Mouse (Mus musculus): ENCODE data around the gene Tgm1. TPM values are rescaled to one million over a fixed set of nuclear protein-coding genes. Genes with fewer than 3 reads are reported as not detected.
A peak's percentile ranks its signal among the peaks of the same experiment; 100 is the strongest.
"Not testable (repeated sequence)": the region's sequence is repeated elsewhere in the genome, so short reads cannot be mapped to it uniquely, and the experiment has no call there.

Gene Tgm1
- 0.27 and 0.70 TPM in 2 replicates for polyA plus RNA-seq (2016; fragmentation: Nextera tagmentation; extraction: Ambion mirVana)

GRCm38 (mm10) chr14:55713729-55714122 is at the start of gene Tgm1:
Gene Tgm1, minus strand, starts transcription at chr14:55713926.
- peak within 1 kb of the TSS; percentile 24 for H3K4me3 ChIP-seq
- no peaks in the 10 kb centered on the region for H3K9me3 ChIP-seq (replicated peaks)
- 14% methylated on average over 4 of the region's 4 CpGs for WGBS
- H3K27me3 ChIP-seq (replicated peaks): peaks cover 44% of the 10 kb centered on the region
- ATAC-seq (ENCODE audit: insufficient number of reproducible peaks, low FRiP score): no peak
- peak within 1 kb of the TSS; percentile 60 for H3K4me2 ChIP-seq
- H3K27ac ChIP-seq (ENCODE audit: poor library complexity, severe bottlenecking): no peak within 1 kb of the TSS
- H3K36me3 ChIP-seq: peaks cover 26% of the 10 kb centered on the region
- H3K9ac ChIP-seq: no peak within 1 kb of the TSS
- H3K4me1 ChIP-seq (replicated peaks): peaks cover 10% of the 10 kb centered on the region; the same call in 1 of the 2 replicates

- 0 out of 2 replicates have a peak overlapping the region, but pooled peaks have one; percentile 80 for H3K9ac ChIP-seq
Measured at GRCm38 (mm10) chr14:55763166-55763565, 49.4 kb upstream of the Tgm1 start.

DNA sequence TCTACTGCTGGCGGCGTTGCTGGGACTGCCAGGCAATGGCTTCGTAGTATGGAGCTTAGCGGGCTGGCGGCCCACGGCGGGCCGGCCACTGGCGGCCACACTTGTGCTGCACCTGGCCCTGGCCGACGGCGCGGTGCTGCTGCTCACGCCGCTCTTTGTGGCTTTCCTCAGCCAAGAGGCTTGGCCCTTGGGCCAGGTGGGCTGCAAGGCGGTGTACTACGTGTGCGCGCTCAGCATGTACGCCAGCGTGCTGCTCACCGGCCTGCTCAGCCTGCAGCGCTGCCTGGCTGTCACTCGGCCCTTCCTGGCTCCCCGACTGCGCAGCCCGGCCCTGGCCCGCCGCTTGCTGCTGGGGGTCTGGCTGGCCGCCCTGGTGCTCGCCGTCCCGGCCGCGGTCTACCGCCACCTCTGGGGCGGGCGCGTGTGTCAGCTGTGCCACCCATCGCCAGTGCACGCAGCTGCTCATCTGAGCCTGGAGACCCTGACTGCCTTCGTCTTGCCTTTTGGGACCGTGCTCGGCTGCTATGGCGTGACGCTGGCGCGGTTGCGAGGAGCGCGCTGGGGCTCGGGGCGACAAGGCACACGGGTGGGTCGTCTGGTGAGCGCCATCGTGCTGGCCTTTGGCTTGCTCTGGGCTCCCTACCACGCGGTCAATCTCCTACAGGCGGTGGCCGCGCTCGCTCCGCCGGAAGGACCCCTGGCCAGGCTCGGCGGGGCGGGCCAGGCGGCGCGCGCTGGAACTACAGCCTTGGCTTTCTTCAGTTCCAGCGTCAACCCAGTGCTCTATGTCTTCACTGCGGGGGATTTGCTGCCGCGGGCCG is 48.5 kb upstream of the Tgm1 start:
- under 1% methylated on average over 76 of the region's 77 CpGs for WGBS
- no peak overlapping the region for H3K27ac ChIP-seq (ENCODE audit: poor library complexity, severe bottlenecking)

More at GRCm38 (mm10) chr14:55763166-55763565, 49.4 kb upstream of the Tgm1 start:
- Histone ChIP-seq H3K4me2 (peak overlapping the region; percentile 96; the same call in 1 of the 2 replicates), H3K4me1 (replicated peaks) (peaks cover 34% of the 10 kb centered on the region), H3K27me3 (replicated peaks) (peaks cover 44% of the 10 kb centered on the region), H3K9me3 (replicated peaks) (no peaks in the 10 kb centered on the region), H3K36me3 (no peaks in the 10 kb centered on the region), H3K4me3 (no peak overlapping the region; the same call in 1 of the 2 replicates), H3K27ac (ENCODE audit: poor library complexity, severe bottlenecking) (peak overlapping the region; percentile 53; the same call in 1 of the 2 replicates)
- WGBS: 28% methylated on average over 7 of the region's 7 CpGs
- ATAC-seq (ENCODE audit: insufficient number of reproducible peaks, low FRiP score): no peak

DNA sequence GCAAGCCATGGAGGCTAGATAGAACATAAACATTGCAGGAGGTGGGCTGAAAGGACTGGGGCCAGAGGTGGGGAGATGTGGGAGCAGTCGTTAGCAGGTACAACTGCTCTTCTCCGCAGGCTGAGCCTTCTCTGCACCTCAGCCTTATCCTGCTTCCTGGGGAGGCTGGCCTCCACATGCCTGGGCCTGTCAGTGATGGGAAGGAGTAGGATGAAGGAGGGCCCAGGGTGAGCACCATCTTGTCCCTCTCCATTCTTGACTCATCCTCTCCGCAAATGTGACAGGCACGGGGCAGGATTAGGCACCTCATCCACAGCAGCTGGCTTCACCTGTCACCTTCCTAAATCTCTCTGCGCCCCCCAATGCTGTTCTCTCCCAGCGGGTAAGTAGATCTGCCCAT is 47.4 kb upstream of the Tgm1 start, which contains the start of gene Ltb4r2:
TSS of gene Ltb4r2 (plus strand) at position 266 of the 400 bp plus-strand sequence.
- peaks cover 5% of the 10 kb centered on the region for H3K36me3 ChIP-seq
- no peaks in the 10 kb centered on the region for H3K9me3 ChIP-seq (replicated peaks)
- H3K4me2 ChIP-seq: peak within 1 kb of the TSS; percentile 96
- peak within 1 kb of the TSS; percentile 80 for H3K9ac ChIP-seq
- H3K4me1 ChIP-seq (replicated peaks): peaks cover 34% of the 10 kb centered on the region
- peaks cover 31% of the 10 kb centered on the region for H3K27me3 ChIP-seq (replicated peaks)
- H3K27ac ChIP-seq (ENCODE audit: poor library complexity, severe bottlenecking): no peak within 1 kb of the TSS
- ATAC-seq (ENCODE audit: insufficient number of reproducible peaks, low FRiP score): no peak
- H3K4me3 ChIP-seq: peak within 1 kb of the TSS; percentile 56
- 69% methylated on average over 6 of the region's 6 CpGs for WGBS

More for the DNA sequence above, 48.5 kb upstream of the Tgm1 start:
- Histone ChIP-seq H3K4me2 (peak overlapping the region; percentile 96), H3K4me3 (peak overlapping the region; percentile 56), H3K4me1 (replicated peaks) (peaks cover 35% of the 10 kb centered on the region), H3K27me3 (replicated peaks) (peaks cover 38% of the 10 kb centered on the region), H3K36me3 (no peaks in the 10 kb centered on the region), H3K9ac (peak overlapping the region; percentile 80), H3K9me3 (replicated peaks) (no peaks in the 10 kb centered on the region)
- ATAC-seq (ENCODE audit: insufficient number of reproducible peaks, low FRiP score): peak; percentile 65

GRCm38 (mm10) chr14:55760156-55760555 is 46.4 kb upstream of the Tgm1 start:
- H3K9ac ChIP-seq; H3K27ac ChIP-seq (ENCODE audit: poor library complexity, severe bottlenecking); H3K9me3 ChIP-seq (replicated peaks); ATAC-seq (ENCODE audit: insufficient number of reproducible peaks, low FRiP score): not testable (repeated sequence)
- Histone ChIP-seq H3K27me3 (replicated peaks) (peaks cover 23% of the 10 kb centered on the region), H3K36me3 (peaks cover 15% of the 10 kb centered on the region), H3K4me2 (peak overlapping the region; percentile 64), H3K4me3 (peak overlapping the region; percentile 18), H3K4me1 (replicated peaks) (peaks cover 34% of the 10 kb centered on the region)
- 1% methylated on average over 6 of the region's 6 CpGs for WGBS

DNA sequence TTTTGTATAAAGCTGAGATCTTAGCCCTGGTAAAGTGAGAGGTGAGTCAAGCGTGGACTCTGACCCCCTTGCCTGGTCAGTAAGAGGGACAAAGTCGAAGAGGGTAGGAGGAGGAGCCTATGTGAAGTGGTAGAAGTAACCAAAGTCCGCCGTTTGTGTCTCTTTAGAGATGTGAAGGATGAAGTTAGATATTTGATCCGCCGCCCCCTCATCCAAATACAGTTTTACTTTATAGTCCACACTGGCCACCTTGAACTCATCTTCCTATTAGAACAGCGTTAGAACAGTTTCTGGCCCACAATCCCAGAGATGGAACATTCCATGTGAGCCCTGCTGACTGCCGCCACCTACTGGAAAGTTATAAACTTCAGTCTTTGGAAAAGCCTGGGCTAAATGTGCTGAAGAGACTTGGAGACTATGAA is 44.6 kb upstream of the Tgm1 start, which contains the start of gene Cideb:
TSS of gene Cideb (minus strand) at position 96 of the 422 bp plus-strand sequence.
- peak within 1 kb of the TSS; percentile 14 for H3K4me3 ChIP-seq
- peaks cover 33% of the 10 kb centered on the region for H3K36me3 ChIP-seq
- no peaks in the 10 kb centered on the region for H3K9me3 ChIP-seq (replicated peaks)
- 10% methylated on average over 8 of the region's 8 CpGs for WGBS
- peak within 1 kb of the TSS; percentile 40; the same call in 1 of the 2 replicates for H3K9ac ChIP-seq
- 0 out of 2 replicates have a peak within 1 kb of the TSS, but pooled peaks have one; percentile 6 for H3K27ac ChIP-seq (ENCODE audit: poor library complexity, severe bottlenecking)
- no peak for ATAC-seq (ENCODE audit: insufficient number of reproducible peaks, low FRiP score)
- peaks cover 30% of the 10 kb centered on the region for H3K4me1 ChIP-seq (replicated peaks)
- peak within 1 kb of the TSS; percentile 54 for H3K4me2 ChIP-seq
- H3K27me3 ChIP-seq (replicated peaks): peaks cover 18% of the 10 kb centered on the region

DNA sequence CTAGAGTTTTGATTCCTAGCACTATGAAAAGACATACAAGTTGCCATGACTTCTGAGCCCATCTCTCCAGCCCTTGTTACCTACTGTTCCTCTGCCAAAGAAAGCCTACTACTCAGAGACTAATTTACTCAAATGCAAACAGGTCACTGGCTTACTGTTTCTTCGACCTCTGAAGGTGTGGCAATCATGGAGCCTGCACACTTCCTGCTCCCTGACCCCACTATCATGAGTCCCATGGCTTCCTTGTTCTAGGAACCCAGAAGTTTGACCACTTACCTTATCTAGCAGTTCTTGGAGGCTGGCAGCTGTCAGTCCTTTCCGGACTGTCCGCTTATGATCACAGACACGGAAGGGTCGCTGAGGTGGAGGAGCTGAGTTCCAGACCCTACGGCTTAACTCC is 43.8 kb upstream of the Tgm1 start:
- 34% methylated on average over 6 of the region's 6 CpGs for WGBS
- Histone ChIP-seq H3K27ac (ENCODE audit: poor library complexity, severe bottlenecking) (0 out of 2 replicates have a peak overlapping the region, but pooled peaks have one; percentile 6), H3K4me2 (peak overlapping the region; percentile 54), H3K27me3 (replicated peaks) (peaks cover 18% of the 10 kb centered on the region), H3K36me3 (peaks cover 41% of the 10 kb centered on the region), H3K9me3 (replicated peaks) (no peaks in the 10 kb centered on the region), H3K4me1 (replicated peaks) (peaks cover 22% of the 10 kb centered on the region), H3K9ac (peak overlapping the region; percentile 40; the same call in 1 of the 2 replicates), H3K4me3 (no peak overlapping the region)
- no peak for ATAC-seq (ENCODE audit: insufficient number of reproducible peaks, low FRiP score)

DNA sequence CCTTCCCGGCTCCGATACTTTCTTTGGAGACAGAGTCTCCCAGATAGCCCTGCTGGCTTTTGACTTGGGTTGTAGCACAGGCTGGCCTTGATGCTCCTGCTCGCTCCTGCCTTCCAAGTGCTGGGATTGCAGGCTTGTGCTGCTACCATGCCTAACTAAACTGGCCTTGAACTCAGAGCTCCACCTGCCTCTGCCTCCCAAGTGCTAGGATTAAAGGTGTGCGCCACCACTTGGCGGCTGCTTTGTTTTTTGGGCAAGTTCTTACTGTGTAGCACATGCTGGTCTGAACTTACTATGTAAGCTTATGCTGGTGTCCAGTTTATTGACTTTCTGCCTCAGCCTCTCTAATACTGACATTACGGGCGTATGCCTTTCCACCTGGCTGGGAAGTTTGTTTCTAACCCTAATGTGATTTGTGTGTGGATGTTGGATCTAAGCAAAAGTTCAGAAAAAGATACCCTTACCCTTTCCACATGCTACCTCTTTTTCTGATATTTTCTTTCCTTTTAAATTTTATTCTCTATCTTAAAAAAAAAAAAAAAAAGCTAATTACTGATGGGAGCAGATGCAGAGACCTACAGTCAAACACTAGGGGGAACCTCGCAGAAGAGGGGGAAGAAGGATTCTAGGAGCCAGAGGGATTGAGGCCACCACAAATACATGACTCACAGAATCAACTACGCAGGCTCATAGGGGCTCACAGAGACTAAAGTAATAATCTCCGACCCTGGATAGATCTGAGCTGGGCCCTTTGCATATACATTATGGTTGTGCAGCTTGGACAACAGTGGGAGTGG is 33.5 kb upstream of the Tgm1 start:
- Histone ChIP-seq H3K9ac (no peak overlapping the region), H3K4me1 (replicated peaks) (peaks cover 22% of the 10 kb centered on the region), H3K4me3 (no peak overlapping the region), H3K27ac (ENCODE audit: poor library complexity, severe bottlenecking) (no peak overlapping the region), H3K36me3 (peaks cover 38% of the 10 kb centered on the region), H3K9me3 (replicated peaks) (no peaks in the 10 kb centered on the region), H3K4me2 (peak overlapping the region; percentile 99; the same call in 1 of the 2 replicates), H3K27me3 (replicated peaks) (no peaks in the 10 kb centered on the region)
- WGBS: 89% methylated on average over 10 of the region's 10 CpGs
- no peak for ATAC-seq (ENCODE audit: insufficient number of reproducible peaks, low FRiP score)

GRCm38 (mm10) chr14:55745861-55746237 is 32.1 kb upstream of the Tgm1 start:
- no peaks in the 10 kb centered on the region for H3K9me3 ChIP-seq (replicated peaks)
- H3K4me3 ChIP-seq: peak overlapping the region; percentile 84
- WGBS: 0% methylated on average over 31 of the region's 31 CpGs
- H3K27me3 ChIP-seq (replicated peaks): no peaks in the 10 kb centered on the region
- H3K4me1 ChIP-seq (replicated peaks): peaks cover 22% of the 10 kb centered on the region
- H3K9ac ChIP-seq: peak overlapping the region; percentile 88
- H3K36me3 ChIP-seq: peaks cover 34% of the 10 kb centered on the region
- H3K4me2 ChIP-seq: peak overlapping the region; percentile 99
- no peak for ATAC-seq (ENCODE audit: insufficient number of reproducible peaks, low FRiP score)
- H3K27ac ChIP-seq (ENCODE audit: poor library complexity, severe bottlenecking): peak overlapping the region; percentile 20; the same call in 1 of the 2 replicates

- peak within 1 kb of the TSS; percentile 84 for H3K4me3 ChIP-seq
- WGBS: 1% methylated on average over 48 of the region's 48 CpGs
- ATAC-seq (ENCODE audit: insufficient number of reproducible peaks, low FRiP score): peak; percentile 88
- no peaks in the 10 kb centered on the region for H3K27me3 ChIP-seq (replicated peaks)
- peaks cover 22% of the 10 kb centered on the region for H3K4me1 ChIP-seq (replicated peaks)
- no peaks in the 10 kb centered on the region for H3K9me3 ChIP-seq (replicated peaks)
- peak within 1 kb of the TSS; percentile 88 for H3K9ac ChIP-seq
- H3K27ac ChIP-seq (ENCODE audit: poor library complexity, severe bottlenecking): peak within 1 kb of the TSS; percentile 20; the same call in 1 of the 2 replicates
- peak within 1 kb of the TSS; percentile 99 for H3K4me2 ChIP-seq
- H3K36me3 ChIP-seq: peaks cover 35% of the 10 kb centered on the region
Measured at GRCm38 (mm10) chr14:55745180-55745860, 31.6 kb upstream of the Tgm1 start, which contains the start of the genes Dhrs1 and Nop9. Gene Dhrs1, minus strand, starts transcription at chr14:55745690. Gene Nop9, plus strand, starts transcription at chr14:55745693.

Data from heart, embryonic 12.5 days (tissue).